Mouse (Mus musculus) C2C12 (cell line): Measurements from ENCODE around the gene Ppan. TPM values are rescaled to one million over a fixed set of nuclear protein-coding genes. Genes with fewer than 3 reads are reported as not detected.

Experiments used
- H3K27me3 ChIP-seq: one replicate; pipeline ENCODE4 v1.6.1; 2011; ENCODE audit not compliant: control insufficient read depth, insufficient read depth, insufficient read length
- H3K36me3 ChIP-seq: one replicate; pipeline ENCODE4 v1.6.1; 2011; ENCODE audit not compliant: control insufficient read depth, insufficient read depth
- H3K4me3 ChIP-seq: one replicate; pipeline ENCODE4 v1.5.1; 2011; ENCODE audit warnings: mild to moderate bottlenecking, control low read depth; ENCODE audit not compliant: poor library complexity, insufficient read depth, severe bottlenecking
- H3K79me2 ChIP-seq: one replicate; pipeline ENCODE4 v1.6.1; 2011; ENCODE audit not compliant: control insufficient read depth, insufficient read depth
- H3K79me3 ChIP-seq: one replicate; pipeline ENCODE4 v1.6.1; 2011; ENCODE audit warnings: low read depth, control low read depth
- H3ac ChIP-seq: one replicate; pipeline ENCODE3; 2011; ENCODE audit warnings: low read depth; ENCODE audit not compliant: control insufficient read depth, insufficient read length
- CEBPB ChIP-seq: IDR thresholded peaks from one replicate; pipeline ENCODE4 v1.6.1; 2011; ENCODE audit warnings: low read depth, mild to moderate bottlenecking, control low read depth, moderate library complexity
- CTCF ChIP-seq: IDR thresholded peaks from one replicate; pipeline ENCODE4 v1.5.1; 2011; ENCODE audit not compliant: control insufficient read depth, insufficient read depth, insufficient read length
- FOSL1 ChIP-seq: IDR thresholded peaks from one replicate; pipeline ENCODE4 v1.8.0; 2011; ENCODE audit warnings: mild to moderate bottlenecking, low read length; ENCODE audit not compliant: poor library complexity, insufficient read depth, severe bottlenecking
- MAX ChIP-seq: IDR thresholded peaks from one replicate; pipeline ENCODE4 v1.6.1; 2011; ENCODE audit warnings: mild to moderate bottlenecking, control low read depth
- MYOD1 ChIP-seq: IDR thresholded peaks from one replicate; pipeline ENCODE4 v1.6.1; 2011; ENCODE audit warnings: low read depth; ENCODE audit not compliant: control insufficient read depth, insufficient read length
- MYOG ChIP-seq: IDR thresholded peaks from one replicate; pipeline ENCODE4 v1.6.1; 2011; ENCODE audit not compliant: control insufficient read depth, insufficient read length; ENCODE audit errors: extremely low read depth
- USF1 ChIP-seq: IDR thresholded peaks from one replicate; pipeline ENCODE4 v1.6.1; 2011; ENCODE audit warnings: low read depth, mild to moderate bottlenecking, control low read depth, moderate library complexity
- polyA plus RNA-seq: library from polyadenylated mRNA; unstranded; fragments of >200 nt; fragmentation: generic; extraction: Trizol; gene quantifications from one replicate; pipeline ENCODE4 v1.2.1, GENCODE M21; 2012; ENCODE audit warnings: missing spikeins

Gene Ppan
- polyA plus RNA-seq, 1 experiment: 88.3 TPM

- H3K79me3 ChIP-seq: peaks cover 2% of the 10 kb centered on the region
- TF ChIP-seq FOSL1: no peak
- no peak for TF ChIP-seq MAX
- no peak for TF ChIP-seq MYOG
- no peak for TF ChIP-seq USF1
- TF ChIP-seq CTCF: no peak
- TF ChIP-seq MYOD1: no peak
- no peak for TF ChIP-seq CEBPB
- H3K4me3 ChIP-seq: no peak overlapping the region
- H3K36me3 ChIP-seq: no peaks in the 10 kb centered on the region
- no peak overlapping the region for H3ac ChIP-seq
- H3K27me3 ChIP-seq: peaks cover 9% of the 10 kb centered on the region
- H3K79me2 ChIP-seq: no peaks in the 10 kb centered on the region
These were observed 28.0 kb upstream of the Ppan start for GRCm38 (mm10) chr9:20859926-20860325.

GRCm38 (mm10) chr9:20861821-20862220, 26.2 kb upstream of the Ppan start:
- Histone ChIP-seq H3K27me3 (peaks cover 3% of the 10 kb centered on the region), H3K79me2 (no peaks in the 10 kb centered on the region), H3K36me3 (no peaks in the 10 kb centered on the region), H3K4me3 (no peak overlapping the region), H3ac (no peak overlapping the region), H3K79me3 (peaks cover 2% of the 10 kb centered on the region)
- TF ChIP-seq CTCF (no peak), USF1 (no peak), CEBPB (no peak), MYOG (no peak), MYOD1 (no peak), MAX (no peak), FOSL1 (no peak)

GRCm38 (mm10) chr9:20862225-20862624, 25.8 kb upstream of the Ppan start:
- H3K36me3 ChIP-seq: no peaks in the 10 kb centered on the region
- TF ChIP-seq MYOG (no peak), MAX (no peak), MYOD1 (no peak), USF1 (no peak), CTCF (no peak)
- H3K79me2 ChIP-seq: no peaks in the 10 kb centered on the region
- peaks cover 3% of the 10 kb centered on the region for H3K27me3 ChIP-seq
- H3K4me3 ChIP-seq: no peak overlapping the region
- no peak overlapping the region for H3ac ChIP-seq
- H3K79me3 ChIP-seq: no peaks in the 10 kb centered on the region

- H3ac ChIP-seq: no peak overlapping the region
- H3K79me3 ChIP-seq: no peaks in the 10 kb centered on the region
- TF ChIP-seq MYOG (no peak), MYOD1 (no peak), FOSL1 (no peak), CEBPB (no peak), MAX (no peak), CTCF (no peak), USF1 (no peak)
- H3K27me3 ChIP-seq: no peaks in the 10 kb centered on the region
- no peaks in the 10 kb centered on the region for H3K79me2 ChIP-seq
- no peak overlapping the region for H3K4me3 ChIP-seq
- no peaks in the 10 kb centered on the region for H3K36me3 ChIP-seq
These were observed 21.1 kb upstream of the Ppan start for GRCm38 (mm10) chr9:20866879-20867278.

GRCm38 (mm10) chr9:20868448-20869001, 19.4 kb upstream of the Ppan start, which contains the start of gene A230050P20Rik:
TSS of gene A230050P20Rik (plus strand) at chr9:20868642.
- H3K27me3 ChIP-seq: no peaks in the 10 kb centered on the region
- no peaks in the 10 kb centered on the region for H3K79me2 ChIP-seq
- H3ac ChIP-seq: peak within 1 kb of the TSS; percentile 81
- no peaks in the 10 kb centered on the region for H3K79me3 ChIP-seq
- H3K4me3 ChIP-seq: peak within 1 kb of the TSS; percentile 34
- TF ChIP-seq USF1 (peak; percentile 75), MAX (no peak)
- H3K36me3 ChIP-seq: no peaks in the 10 kb centered on the region

GRCm38 (mm10) chr9:20869246-20869645, 18.7 kb upstream of the Ppan start:
- TF ChIP-seq FOSL1 (no peak), CTCF (no peak), CEBPB (no peak), MYOG (no peak), MAX (no peak), MYOD1 (no peak), USF1 (no peak)
- peak overlapping the region; percentile 34 for H3K4me3 ChIP-seq
- no peaks in the 10 kb centered on the region for H3K27me3 ChIP-seq
- H3K79me3 ChIP-seq: no peaks in the 10 kb centered on the region
- no peaks in the 10 kb centered on the region for H3K36me3 ChIP-seq
- no peak overlapping the region for H3ac ChIP-seq
- no peaks in the 10 kb centered on the region for H3K79me2 ChIP-seq
